ENCODE assay signal across 26 mouse cellular contexts in the genomic region with DNA sequence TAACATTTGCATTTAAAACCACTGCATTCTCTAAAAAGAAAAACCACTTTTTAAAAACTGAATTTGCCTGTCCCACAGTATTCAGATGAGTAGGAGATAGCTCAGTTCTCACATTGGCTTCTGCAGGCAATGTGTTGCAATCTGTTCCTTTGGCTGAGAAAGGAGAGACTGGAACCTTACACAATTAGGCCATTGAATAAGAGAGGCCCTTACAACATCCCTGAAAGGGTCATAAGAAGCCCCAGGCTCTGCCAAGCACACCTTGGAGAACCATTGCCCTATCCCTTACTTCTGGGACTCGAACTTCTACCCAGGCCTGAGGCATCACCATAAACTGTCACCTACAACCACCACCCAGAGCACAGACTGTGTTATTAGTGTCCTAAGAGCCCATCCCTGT. TPM values are rescaled to one million over a fixed set of nuclear protein-coding genes. Genes with fewer than 3 reads are reported as not detected.
"Had no signal": no experiment of that assay in that cellular context is flagged by ENCODE, and none has a peak within 500 bp of the region (broad histone marks: within the 10 kb centered on the region; RNA-seq: fewer than 3 reads in every experiment).

No protein-coding gene starts in this region.

- H3K4me1 ChIP-seq: liver, embryonic 13.5 days; midbrain, embryonic 10.5 days; midbrain, embryonic 13.5 days; neural tube, embryonic 13.5 days had no signal

- H3K27me3 ChIP-seq: liver, embryonic 13.5 days; megakaryocyte, embryonic 14.5 days; midbrain, embryonic 13.5 days; neural tube, embryonic 13.5 days had no signal

- DNase-seq: kidney, postnatal 36 days; layer of hippocampus, postnatal 36 days; liver, embryonic 13.5 days; lung, adult 2 months; lung, postnatal 14 days; lung, postnatal 4 days; thymus, adult 18-20 months; thymus, postnatal 36 days had no signal

- ATAC-seq: midbrain, embryonic 13.5 days; midbrain, embryonic 16.5 days had no signal

- H3K4me3 ChIP-seq: liver, embryonic 13.5 days; megakaryocyte, embryonic 14.5 days; midbrain, embryonic 10.5 days; midbrain, embryonic 13.5 days; myocyte; neural tube, embryonic 13.5 days had no signal

- H3K27ac ChIP-seq: kidney, postnatal 0 days; liver, embryonic 13.5 days; midbrain, embryonic 10.5 days; midbrain, embryonic 13.5 days; neural tube, embryonic 13.5 days had no signal

- H3K9me3 ChIP-seq: liver, embryonic 13.5 days; midbrain, embryonic 10.5 days had no signal

- H3K36me3 ChIP-seq: liver, embryonic 13.5 days; midbrain, embryonic 10.5 days; midbrain, embryonic 13.5 days; neural tube, embryonic 13.5 days had no signal

RNA-seq across cellular contexts. Expression of a gene that starts 11.7 kb away (rescaled TPM):
- total RNA-seq: liver, adult 2 months; monocyte, adult 5-6 weeks; neutrophil, adult 5-6 weeks had no signal
- polyA plus RNA-seq: kidney, embryonic 14.5 days; limb, embryonic 11.5 days; liver, adult 2 months; liver, embryonic 13.5 days; liver, embryonic 16.5 days; lung, embryonic 16.5 days; midbrain, embryonic 10.5 days; myocyte; spleen, adult 2 months; stomach, embryonic 16.5 days; urinary bladder, adult 2 months had no signal

RNA-seq across cellular contexts. Expression of a gene that starts 22.6 kb away (rescaled TPM):
- total RNA-seq: liver, adult 2 months; monocyte, adult 5-6 weeks; neutrophil, adult 5-6 weeks had no signal
- polyA plus RNA-seq: liver, embryonic 13.5 days; liver, embryonic 16.5 days; lung, adult 2 months; small intestine, adult 2 months; spleen, adult 2 months had no signal
